8 mouse cellular contexts compared by ENCODE assay signal in the genomic region with DNA sequence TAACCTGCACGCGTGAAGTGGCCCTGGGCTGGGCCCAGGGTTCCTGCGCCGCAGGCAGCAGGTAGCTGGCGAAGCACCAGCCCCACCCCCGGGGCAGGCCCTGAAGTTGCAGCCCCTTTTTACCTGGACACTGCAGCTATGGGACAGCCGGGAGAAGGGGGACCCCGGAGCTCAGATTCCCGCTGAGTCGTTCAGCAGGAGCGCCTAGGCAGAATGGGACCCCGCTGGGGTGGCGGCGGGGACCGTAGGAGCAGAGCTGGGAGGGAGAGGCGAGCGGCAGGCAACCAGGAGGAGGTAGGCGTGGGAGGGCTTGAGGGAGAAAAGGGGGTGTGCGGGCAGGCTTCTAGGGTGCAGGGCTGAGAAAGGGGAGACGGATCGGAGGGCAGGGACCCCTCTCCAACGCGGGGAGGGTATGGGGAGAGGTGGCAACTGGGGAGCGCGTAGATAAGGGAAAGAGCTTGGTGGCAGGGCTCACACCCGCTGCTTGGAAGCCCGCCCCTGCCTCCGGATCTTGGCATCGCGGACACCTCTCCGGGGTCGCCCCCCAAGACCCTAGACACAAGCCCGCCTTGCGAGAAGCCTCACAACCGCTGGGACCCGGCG. TPM values are rescaled to one million over a fixed set of nuclear protein-coding genes. Genes with fewer than 3 reads are reported as not detected.
A peak's percentile ranks its signal among the peaks of the same experiment; 100 is the strongest.
DNase-seq lines count a peak whose midpoint lies in the region; ATAC-seq and TF ChIP-seq lines count a peak whose summit lies in the region.

No protein-coding gene starts in this region.

- no peaks in the 10 kb centered on the region for H3K9me3 ChIP-seq in forebrain, embryonic 11.5 days (ENCODE audit: control insufficient read depth, low read length)
- H3K9me3 ChIP-seq in intestine, embryonic 14.5 days (ENCODE audit: control insufficient read depth, low read length), result no peaks in the 10 kb centered on the region
- no peaks in the 10 kb centered on the region for H3K9me3 ChIP-seq in liver, embryonic 15.5 days (replicated peaks)
- no peaks in the 10 kb centered on the region for H3K9me3 ChIP-seq in neural tube, embryonic 14.5 days (ENCODE audit: control insufficient read depth, low read length)

- ATAC-seq in forebrain, embryonic 11.5 days (replicated peaks; ENCODE audit: low FRiP score), result peak; percentile 37
- peak; percentile 29 for ATAC-seq in intestine, embryonic 14.5 days (replicated peaks; ENCODE audit: low FRiP score, low TSS enrichment, low read depth)
- peak; percentile 20; the same call in 1 of the 2 replicates for ATAC-seq in liver, embryonic 15.5 days (ENCODE audit: insufficient read depth)
- ATAC-seq in neural tube, embryonic 14.5 days (ENCODE audit: low read depth), result peak; percentile 42

- H3K27ac ChIP-seq in left cerebral cortex, adult 2 months, result peak overlapping the region; percentile 91
- no peak overlapping the region for H3K27ac ChIP-seq in forebrain, embryonic 11.5 days (ENCODE audit: low read depth, low read length)
- peak overlapping the region; percentile 48; the same call in 1 of the 2 replicates for H3K27ac ChIP-seq in intestine, embryonic 14.5 days (ENCODE audit: low read depth)
- no peak overlapping the region for H3K27ac ChIP-seq in liver, embryonic 15.5 days (replicated peaks)
- peak overlapping the region; percentile 34; the same call in 1 of the 2 replicates for H3K27ac ChIP-seq in neural tube, embryonic 14.5 days (ENCODE audit: low read depth, low read length)

- peak overlapping the region; percentile 88 for H3K4me3 ChIP-seq in left cerebral cortex, adult 2 months
- peak overlapping the region; percentile 53 for H3K4me3 ChIP-seq in forebrain, embryonic 11.5 days (ENCODE audit: low read depth, low read length)
- H3K4me3 ChIP-seq in intestine, embryonic 14.5 days (ENCODE audit: low read depth, low read length), result peak overlapping the region; percentile 61
- peak overlapping the region; percentile 58 for H3K4me3 ChIP-seq in liver, embryonic 15.5 days (replicated peaks)
- peak overlapping the region; percentile 60 for H3K4me3 ChIP-seq in neural tube, embryonic 14.5 days (ENCODE audit: low read depth, low read length)

- peaks cover 17% of the 10 kb centered on the region; the same call in 1 of the 2 replicates for H3K4me1 ChIP-seq in forebrain, embryonic 11.5 days (replicated peaks; ENCODE audit: control insufficient read depth, insufficient read depth, low read length)
- H3K4me1 ChIP-seq in intestine, embryonic 14.5 days (replicated peaks; ENCODE audit: control insufficient read depth, insufficient read depth, low read length), result peaks cover 40% of the 10 kb centered on the region
- no peaks in the 10 kb centered on the region for H3K4me1 ChIP-seq in liver, embryonic 15.5 days (replicated peaks)
- peaks cover 37% of the 10 kb centered on the region for H3K4me1 ChIP-seq in neural tube, embryonic 14.5 days (ENCODE audit: control insufficient read depth, insufficient read depth, low read length)

- intact Hi-C loops in left cerebral cortex, adult 2 months (cut with DNase I), result loop anchor here (2.0 to 10.0 kb wide), 2 partner anchors 50 to 314 kb away; no protein-coding TSS in a partner anchor

- under 1% methylated on average over 37 of the region's 37 CpGs for WGBS in forebrain, embryonic 11.5 days
- WGBS in intestine, embryonic 14.5 days, result under 1% methylated on average over 37 of the region's 37 CpGs
- WGBS in liver, embryonic 15.5 days (ENCODE audit: insufficient replicate concordance), result under 1% methylated on average over 37 of the region's 37 CpGs
- WGBS in neural tube, embryonic 14.5 days, result under 1% methylated on average over 35 of the region's 37 CpGs

- DNase-seq in left cerebral cortex, adult 2 months (ENCODE audit: extremely low spot score in 1 of 2, low spot score in 2 of 2), result peak; percentile 31 to 54
- no peak for DNase-seq in left cerebral cortex, adult 9 months (ENCODE audit: low spot score in 2 of 2)
- peak; percentile 36 to 55 for DNase-seq in adrenal gland, postnatal 36 days
- DNase-seq in forebrain, embryonic 11.5 days (ENCODE audit: low spot score), result peak; percentile 74
- DNase-seq in intestine, embryonic 14.5 days (ENCODE audit: low spot score), result peak; percentile 81
- DNase-seq in frontal cortex, adult 2 months (ENCODE audit: extremely low spot score in 1 of 2, low spot score in 1 of 2), result no peak

- no peak for TF ChIP-seq CTCF in left cerebral cortex, adult 2 months (IDR thresholded peaks at IDR 0.05)

- H3K36me3 ChIP-seq in forebrain, embryonic 11.5 days (ENCODE audit: control insufficient read depth, insufficient read depth, low read length), result no peaks in the 10 kb centered on the region
- H3K36me3 ChIP-seq in intestine, embryonic 14.5 days (ENCODE audit: control insufficient read depth, insufficient read depth, low read length), result no peaks in the 10 kb centered on the region
- H3K36me3 ChIP-seq in liver, embryonic 15.5 days (replicated peaks), result no peaks in the 10 kb centered on the region
- no peaks in the 10 kb centered on the region for H3K36me3 ChIP-seq in neural tube, embryonic 14.5 days (ENCODE audit: control insufficient read depth, insufficient read depth, low read length)

- peak overlapping the region; percentile 98 for H3K4me2 ChIP-seq in forebrain, embryonic 11.5 days (ENCODE audit: low read depth, low read length, severe bottlenecking)
- H3K4me2 ChIP-seq in intestine, embryonic 14.5 days (ENCODE audit: low read length), result peak overlapping the region; percentile 64
- peak overlapping the region; percentile 71 for H3K4me2 ChIP-seq in liver, embryonic 15.5 days
- peak overlapping the region; percentile 88 for H3K4me2 ChIP-seq in neural tube, embryonic 14.5 days (ENCODE audit: low read depth, low read length)

- peak overlapping the region; percentile 88 for H3K9ac ChIP-seq in forebrain, embryonic 11.5 days (ENCODE audit: low read length)
- peak overlapping the region; percentile 82 for H3K9ac ChIP-seq in intestine, embryonic 14.5 days (ENCODE audit: low read length)
- H3K9ac ChIP-seq in liver, embryonic 15.5 days, result peak overlapping the region; percentile 35
- H3K9ac ChIP-seq in neural tube, embryonic 14.5 days (replicated peaks; ENCODE audit: low read depth, low read length), result peak overlapping the region; percentile 74

- peaks cover 2% of the 10 kb centered on the region; the same call in 1 of the 2 replicates for H3K27me3 ChIP-seq in forebrain, embryonic 11.5 days (ENCODE audit: control insufficient read depth, insufficient read depth, low read length)
- no peaks in the 10 kb centered on the region for H3K27me3 ChIP-seq in intestine, embryonic 14.5 days (replicated peaks; ENCODE audit: control insufficient read depth, insufficient read depth, low read length)
- H3K27me3 ChIP-seq in liver, embryonic 15.5 days, result peaks cover 47% of the 10 kb centered on the region
- H3K27me3 ChIP-seq in neural tube, embryonic 14.5 days (ENCODE audit: control insufficient read depth, insufficient read depth, low read length), result no peaks in the 10 kb centered on the region

RNA-seq across cellular contexts. Expression of gene Pxylp1, which starts 3.6 kb away (rescaled TPM):
- 10 to 100 TPM; 17.7 to 19.5 TPM for total RNA-seq in left cerebral cortex, adult 2 months (2021)
- 1 to 10 TPM; 7.8 to 8.7 TPM for total RNA-seq in adrenal gland, postnatal 36 days (2021)
- polyA plus RNA-seq in forebrain, embryonic 11.5 days (2014; fragmentation: Nextera tagmentation; extraction: Ambion mirVana), result 34.0 and 39.0 TPM in 2 replicates
- polyA plus RNA-seq in intestine, embryonic 14.5 days (2014; fragmentation: Nextera tagmentation; extraction: Ambion mirVana), result 56.2 and 67.0 TPM in 2 replicates
- 5.5 and 6.1 TPM in 2 replicates for polyA plus RNA-seq in liver, embryonic 15.5 days (2015; fragmentation: Nextera tagmentation; extraction: Ambion mirVana)
- 29.5 and 30.3 TPM in 2 replicates for polyA plus RNA-seq in neural tube, embryonic 14.5 days (2014; fragmentation: Nextera tagmentation; extraction: Ambion mirVana)
- 17.4 and 17.6 TPM in 2 replicates for polyA plus RNA-seq in frontal cortex, adult 2 months (2012; rRNA removed)

Comparison
In these comparisons a context has a peak if more than half of its experiments do, and no peak if none do; other contexts are left out.
1. DNase-seq: peak in left cerebral cortex, adult 2 months (2 of 2), adrenal gland, postnatal 36 days (2 of 2), forebrain, embryonic 11.5 days (single experiment) and intestine, embryonic 14.5 days (single experiment); none in left cerebral cortex, adult 9 months (0 of 2) and frontal cortex, adult 2 months (0 of 2).
2. H3K27ac ChIP-seq: peak in left cerebral cortex, adult 2 months (single experiment), intestine, embryonic 14.5 days (single experiment) and neural tube, embryonic 14.5 days (single experiment); none in forebrain, embryonic 11.5 days (single experiment) and liver, embryonic 15.5 days (single experiment).
3. H3K9ac ChIP-seq: peak in every context shown above with its lines; median percentile 88 in forebrain, embryonic 11.5 days; 82 in intestine, embryonic 14.5 days; 74 in neural tube, embryonic 14.5 days; 35 in liver, embryonic 15.5 days.
4. Peak in every context shown above with its lines, with median percentiles within 50 percentile points of each other: H3K4me3 ChIP-seq, ATAC-seq and H3K4me2 ChIP-seq.